Mouse (Mus musculus) mesoderm, embryonic 11.5 days (tissue): ENCODE data around the gene Gm21317.
"Not testable (repeated sequence)": the region's sequence is repeated elsewhere in the genome, so short reads cannot be mapped to it uniquely, and the experiment has no call there.

Experiments
- DNase-seq: peaks from one replicate; pipeline ENCODE4 v3.0.0-alpha.2; 2012; ENCODE audit warnings: low read depth, low spot score

Gene Gm21317

DNA sequence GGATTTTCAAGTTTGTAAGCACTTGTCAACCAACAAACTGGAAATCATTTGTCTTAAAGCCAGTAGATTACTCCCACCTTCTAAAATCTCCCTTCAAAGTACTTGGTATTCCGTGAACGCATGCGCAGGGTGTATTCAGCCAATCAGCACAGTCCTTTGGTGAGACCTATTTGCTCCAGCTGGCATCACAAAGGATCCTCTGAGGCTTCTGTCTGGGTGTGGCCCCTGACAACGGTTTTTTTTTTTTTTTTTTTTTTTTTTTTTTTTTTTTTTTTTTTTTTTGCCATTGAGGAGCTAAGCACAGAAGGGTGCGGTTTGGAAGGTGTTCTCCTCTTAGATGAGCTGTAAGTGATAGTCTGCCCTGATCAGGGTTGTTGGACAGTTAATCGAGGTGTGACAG lies at the start of gene Gm21317:
Gene Gm21317, plus strand, starts transcription at position 301 of the 400 bp plus-strand sequence.
- not testable (repeated sequence) for DNase-seq
